Mouse (Mus musculus): ENCODE results near the gene Ttyh2. TPM values are rescaled to one million over a fixed set of nuclear protein-coding genes. Genes with fewer than 3 reads are reported as not detected.
A peak's percentile ranks its signal among the peaks of the same experiment; 100 is the strongest.
"Not testable (repeated sequence)": the region's sequence is repeated elsewhere in the genome, so short reads cannot be mapped to it uniquely, and the experiment has no call there.

Ttyh2 gene
- polyA plus RNA-seq, 1 experiment = 33.1 TPM

- not testable (repeated sequence) for H3K4me1 ChIP-seq (ENCODE audit: control insufficient read depth, insufficient read depth, low read length); H3K27ac ChIP-seq (ENCODE audit: insufficient read depth, low read length); H3K4me3 ChIP-seq (ENCODE audit: insufficient read depth, low read length)
- peak; percentile 30; the same call in 1 of the 2 replicates for TF ChIP-seq CTCF (IDR thresholded peaks at IDR 0.05; ENCODE audit: extremely low read depth, insufficient read depth, low read length)
Measured at GRCm38 (mm10) chr11:114667932-114668285, 7.3 kb upstream of the Ttyh2 start.

GRCm38 (mm10) chr11:114668301-114668710 is 6.9 kb upstream of the Ttyh2 start, which contains the start of gene Rpl38:
Rpl38 (plus strand) TSS chr11:114668524.
- peak within 1 kb of the TSS; percentile 46; the same call in 1 of the 2 replicates for H3K27ac ChIP-seq (ENCODE audit: insufficient read depth, low read length)
- H3K4me1 ChIP-seq (ENCODE audit: control insufficient read depth, insufficient read depth, low read length) = 0 out of 2 replicates have a peak, but pooled peaks cover 3% of the 10 kb centered on the region
- TF ChIP-seq CTCF (IDR thresholded peaks at IDR 0.05; ENCODE audit: extremely low read depth, insufficient read depth, low read length) = peak; percentile 69
- peak; percentile 95 for TF ChIP-seq POLR2A (IDR thresholded peaks at IDR 0.05; ENCODE audit: extremely low read depth, insufficient read depth, low read length)
- peak within 1 kb of the TSS; percentile 46 for H3K4me3 ChIP-seq (ENCODE audit: insufficient read depth, low read length)

- H3K4me1 ChIP-seq (ENCODE audit: control insufficient read depth, insufficient read depth, low read length) = 0 out of 2 replicates have a peak, but pooled peaks cover 3% of the 10 kb centered on the region
- H3K27ac ChIP-seq (ENCODE audit: insufficient read depth, low read length) = peak overlapping the region; percentile 46; the same call in 1 of the 2 replicates
- TF ChIP-seq POLR2A (IDR thresholded peaks at IDR 0.05; ENCODE audit: extremely low read depth, insufficient read depth, low read length) (peak; percentile 33; the same call in 1 of the 2 replicates), CTCF (IDR thresholded peaks at IDR 0.05; ENCODE audit: extremely low read depth, insufficient read depth, low read length) (peak; percentile 45; the same call in 1 of the 2 replicates)
- H3K4me3 ChIP-seq (ENCODE audit: insufficient read depth, low read length) = peak overlapping the region; percentile 46
Measured at GRCm38 (mm10) chr11:114668741-114669623, 6.2 kb upstream of the Ttyh2 start.

- H3K27ac ChIP-seq (ENCODE audit: insufficient read depth, low read length) = 0 out of 2 replicates have a peak overlapping the region, but pooled peaks have one; percentile 46
- TF ChIP-seq CTCF (IDR thresholded peaks at IDR 0.05; ENCODE audit: extremely low read depth, insufficient read depth, low read length) (no peak), POLR2A (IDR thresholded peaks at IDR 0.05; ENCODE audit: extremely low read depth, insufficient read depth, low read length) (no peak)
- H3K4me3 ChIP-seq (ENCODE audit: insufficient read depth, low read length) = peak overlapping the region; percentile 46
- 0 out of 2 replicates have a peak, but pooled peaks cover 3% of the 10 kb centered on the region for H3K4me1 ChIP-seq (ENCODE audit: control insufficient read depth, insufficient read depth, low read length)
Measured at GRCm38 (mm10) chr11:114669651-114670168, 5.5 kb upstream of the Ttyh2 start.

- Histone ChIP-seq H3K4me3 (ENCODE audit: insufficient read depth, low read length) (no peak overlapping the region), H3K27ac (ENCODE audit: insufficient read depth, low read length) (no peak overlapping the region), H3K4me1 (ENCODE audit: control insufficient read depth, insufficient read depth, low read length) (0 out of 2 replicates have a peak, but pooled peaks cover 3% of the 10 kb centered on the region)
- TF ChIP-seq POLR2A (IDR thresholded peaks at IDR 0.05; ENCODE audit: extremely low read depth, insufficient read depth, low read length) (no peak), CTCF (IDR thresholded peaks at IDR 0.05; ENCODE audit: extremely low read depth, insufficient read depth, low read length) (no peak)
Measured at GRCm38 (mm10) chr11:114671147-114671546, 4.1 kb upstream of the Ttyh2 start.

- TF ChIP-seq CTCF (IDR thresholded peaks at IDR 0.05; ENCODE audit: extremely low read depth, insufficient read depth, low read length) = peak; percentile 75
- TF ChIP-seq POLR2A (IDR thresholded peaks at IDR 0.05; ENCODE audit: extremely low read depth, insufficient read depth, low read length) = no peak
- H3K4me3 ChIP-seq (ENCODE audit: insufficient read depth, low read length) = no peak overlapping the region
- H3K4me1 ChIP-seq (ENCODE audit: control insufficient read depth, insufficient read depth, low read length) = 0 out of 2 replicates have a peak, but pooled peaks cover 3% of the 10 kb centered on the region
- H3K27ac ChIP-seq (ENCODE audit: insufficient read depth, low read length) = no peak overlapping the region
Measured at GRCm38 (mm10) chr11:114672794-114673718, 2.2 kb upstream of the Ttyh2 start.

- Histone ChIP-seq H3K4me3 (ENCODE audit: insufficient read depth, low read length) (no peak overlapping the region), H3K4me1 (ENCODE audit: control insufficient read depth, insufficient read depth, low read length) (0 out of 2 replicates have a peak, but pooled peaks cover 3% of the 10 kb centered on the region), H3K27ac (ENCODE audit: insufficient read depth, low read length) (no peak overlapping the region)
- no peak for TF ChIP-seq CTCF (IDR thresholded peaks at IDR 0.05; ENCODE audit: extremely low read depth, insufficient read depth, low read length)
- no peak for TF ChIP-seq POLR2A (IDR thresholded peaks at IDR 0.05; ENCODE audit: extremely low read depth, insufficient read depth, low read length)
Measured at GRCm38 (mm10) chr11:114673719-114674050, 1.5 kb upstream of the Ttyh2 start.

GRCm38 (mm10) chr11:114674180-114674579 is 1.1 kb upstream of the Ttyh2 start:
- Histone ChIP-seq H3K4me3 (ENCODE audit: insufficient read depth, low read length) (no peak overlapping the region), H3K4me1 (ENCODE audit: control insufficient read depth, insufficient read depth, low read length) (0 out of 2 replicates have a peak, but pooled peaks cover 3% of the 10 kb centered on the region), H3K27ac (ENCODE audit: insufficient read depth, low read length) (no peak overlapping the region)
- TF ChIP-seq CTCF (IDR thresholded peaks at IDR 0.05; ENCODE audit: extremely low read depth, insufficient read depth, low read length) (no peak), POLR2A (IDR thresholded peaks at IDR 0.05; ENCODE audit: extremely low read depth, insufficient read depth, low read length) (no peak)

- not testable (repeated sequence) for H3K4me1 ChIP-seq (ENCODE audit: control insufficient read depth, insufficient read depth, low read length); H3K27ac ChIP-seq (ENCODE audit: insufficient read depth, low read length)
- peak overlapping the region; percentile 46; the same call in 1 of the 2 replicates for H3K4me3 ChIP-seq (ENCODE audit: insufficient read depth, low read length)
Measured at GRCm38 (mm10) chr11:114674796-114675195, 435 bp upstream of the Ttyh2 start.
